Mouse (Mus musculus) layer of hippocampus, adult 18-20 months (tissue): ENCODE results near the gene Sdad1. TPM values are rescaled to one million over a fixed set of nuclear protein-coding genes. Genes with fewer than 3 reads are reported as not detected.

Source experiments
- DNase-seq, 2 experiments: peaks; one replicate each; pipeline ENCODE4 v3.0.0; 2022; ENCODE audit warnings: low spot score in 2 of 2
- total RNA-seq, 2 experiments: library from RNA; stranded (reverse); gene quantifications; 2 replicates each; pipeline ENCODE4 v1.2.3; 2021

Sdad1 gene
- total RNA-seq, 2 experiments from 2014 or later = 20.3 to 21.5 TPM

DNA sequence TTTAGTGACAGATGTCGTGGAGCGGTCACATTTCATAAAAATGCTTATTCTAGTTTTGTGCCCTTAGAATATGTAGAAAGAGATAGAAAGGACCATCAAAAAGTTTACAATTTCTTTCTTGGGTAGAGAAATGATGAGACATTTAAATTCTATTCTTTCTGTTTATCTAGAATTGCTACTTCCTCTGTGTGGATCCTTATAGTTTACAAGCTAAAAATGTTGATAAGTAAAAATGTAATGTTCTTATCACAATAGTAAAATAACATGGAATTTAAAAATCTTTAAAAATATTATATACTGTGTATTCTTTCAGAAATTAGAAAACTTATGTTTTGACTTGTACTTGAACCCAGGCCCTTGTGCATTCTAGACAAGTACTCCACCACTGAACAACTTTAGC, 65.4 kb downstream of the Sdad1 start:
- no peak for DNase-seq

DNA sequence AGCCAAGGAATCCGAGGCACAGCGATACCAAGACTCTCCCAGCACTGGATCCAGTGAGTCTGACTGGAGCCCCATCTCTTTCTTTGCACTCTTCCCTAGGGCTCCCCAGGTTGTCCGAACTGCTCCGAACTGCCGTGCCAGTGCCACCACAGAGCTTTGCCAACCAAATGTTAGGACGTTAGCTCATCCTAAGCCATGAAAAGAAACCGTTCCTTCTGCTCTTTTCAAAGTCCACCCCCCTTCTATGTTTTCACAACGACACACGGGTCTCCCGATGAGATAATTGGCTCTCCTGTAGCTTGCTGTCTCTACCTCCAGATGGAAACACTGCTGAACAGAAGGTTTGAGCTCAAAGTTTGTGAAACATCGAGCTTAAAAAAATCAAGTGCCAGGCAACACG, 69.5 kb downstream of the Sdad1 start:
- peak; percentile 57 to 76 for DNase-seq

DNA sequence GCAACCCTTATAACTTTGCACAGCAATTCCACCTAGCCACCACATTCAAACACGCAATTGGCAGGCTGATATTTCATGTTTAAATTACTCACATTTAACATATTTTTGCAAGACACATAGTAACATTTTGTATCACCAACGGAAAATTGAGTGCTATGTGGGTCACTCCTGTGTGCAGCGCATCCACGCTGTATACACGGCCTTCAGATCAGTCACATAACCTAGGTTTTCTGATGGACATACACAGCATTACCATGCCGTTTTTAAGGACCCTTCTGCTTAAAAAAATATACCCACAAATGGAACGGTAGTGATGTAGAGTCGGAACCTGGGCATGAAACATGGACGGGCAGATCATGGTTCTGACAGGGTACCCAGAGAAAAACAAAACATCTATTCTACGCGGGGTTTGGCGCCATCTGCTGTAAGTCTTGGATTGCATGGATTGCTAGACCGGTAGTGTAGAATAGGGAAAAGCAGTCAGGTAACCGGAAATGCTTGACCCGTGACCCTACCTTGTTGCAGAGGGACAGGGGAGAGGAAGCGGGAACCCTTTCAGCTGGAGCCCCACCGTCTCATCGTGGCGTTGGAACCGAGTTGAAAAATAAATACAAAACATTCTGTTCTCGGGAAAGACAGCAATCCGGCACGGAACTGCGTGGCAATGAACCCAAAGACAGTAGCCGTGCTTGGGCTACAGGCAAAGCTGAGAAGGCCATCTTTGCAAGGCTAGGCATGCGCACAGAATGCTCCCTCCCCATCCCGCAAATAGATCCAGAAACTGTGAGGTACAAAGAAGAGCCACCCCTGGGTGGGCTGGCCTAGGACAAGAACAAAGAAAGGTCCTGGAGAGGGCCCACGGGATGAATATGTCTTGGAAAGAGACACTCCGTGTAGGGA, 70.7 kb downstream of the Sdad1 start:
- DNase-seq = peak; percentile 66 to 89

DNA sequence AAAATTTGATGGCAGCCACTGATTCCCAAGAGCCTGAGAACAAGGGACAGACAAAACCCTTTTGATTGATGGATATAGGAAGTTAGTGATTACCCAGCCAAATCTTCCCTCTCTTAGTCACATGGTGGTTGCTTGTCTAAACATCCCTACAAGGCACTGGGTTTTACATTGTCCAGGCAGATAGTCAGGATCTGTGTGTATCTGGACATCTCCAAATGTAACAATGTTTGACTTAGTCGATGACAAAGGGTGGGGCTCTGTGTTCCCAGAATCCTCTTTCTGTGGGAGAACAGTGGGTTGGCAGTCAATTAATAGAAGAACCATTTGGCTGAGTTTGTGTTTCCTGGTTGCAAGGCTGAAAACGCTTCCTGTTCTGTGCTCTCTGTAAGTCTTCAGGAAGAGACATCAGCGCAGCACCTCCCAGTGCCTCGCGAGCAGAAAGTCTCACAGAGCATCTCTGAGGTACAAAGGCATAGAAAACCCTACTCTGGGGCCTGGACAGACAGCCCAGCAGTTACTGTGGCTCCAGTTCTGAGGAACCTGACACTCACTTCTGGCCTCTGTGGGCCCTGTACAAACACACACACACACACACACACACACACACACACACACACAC, 75.2 kb downstream of the Sdad1 start:
- DNase-seq = peak in 1 of 2 experiments; percentile 17

Other genes with a start within 250 kb of the Sdad1 start
- 100 to 1,000 TPM; 237 to 252 TPM for gene G3bp2, start 226.8 kb downstream of the Sdad1 start, total RNA-seq
- gene Uso1, start 172.5 kb downstream of the Sdad1 start, total RNA-seq = 10 to 100 TPM; 80.8 to 82.3 TPM
- gene U90926, start 95.1 kb downstream of the Sdad1 start, total RNA-seq = not detected
- under 1 TPM; 0.58 to 0.62 TPM for gene Ppef2, start 54.2 kb downstream of the Sdad1 start, total RNA-seq
- 10 to 100 TPM; 50.4 to 52.2 TPM for gene Naaa, start 32.3 kb downstream of the Sdad1 start, total RNA-seq
- gene Cxcl9, start 17.6 kb upstream of the Sdad1 start, total RNA-seq = not detected
- 1 to 10 TPM; 2.2 to 4.2 TPM for gene Art3, start 21.3 kb upstream of the Sdad1 start, total RNA-seq
- gene Cxcl10, start 38.4 kb upstream of the Sdad1 start, total RNA-seq = not detected
- 10 to 100 TPM; 29.6 to 32.0 TPM for gene Nup54, start 124.7 kb upstream of the Sdad1 start, total RNA-seq
- gene Scarb2, start 196.4 kb upstream of the Sdad1 start, total RNA-seq = 10 to 100 TPM; 92.7 to 93.2 TPM
- gene Fam47e, start 244.6 kb upstream of the Sdad1 start, total RNA-seq = 1 to 10 TPM in 1 of 2 experiments, under 1 TPM in 1; 0.48 to 1.1 TPM